Mouse (Mus musculus): ENCODE measurements around the gene Rpain.

GRCm38 (mm10) chr11:70969821-70970559 is at the start of gene Rpain, which contains the start of gene Nup88:
- peak; percentile 83 for TF ChIP-seq POLR2A (IDR thresholded peaks at IDR 0.05; ENCODE audit: borderline replicate concordance, extremely low read depth, low read depth, low read length)
- TF ChIP-seq CTCF (IDR thresholded peaks at IDR 0.05; ENCODE audit: insufficient read depth, low read length) = no peak
